Mouse (Mus musculus) hindbrain, embryonic 14.5 days (tissue): ENCODE results near the gene Fat1. TPM values are rescaled to one million over a fixed set of nuclear protein-coding genes. Genes with fewer than 3 reads are reported as not detected.
"Not testable (repeated sequence)": the region's sequence is repeated elsewhere in the genome, so short reads cannot be mapped to it uniquely, and the experiment has no call there.

ENCODE experiments used
- ATAC-seq: fragments of 200-750 bp; cut with Nextera tagmentation; 2 replicates; pipeline ENCODE4 v1.8.0; 2017; ENCODE audit warnings: moderate number of reproducible peaks, mild to moderate bottlenecking, moderate TSS enrichment, moderate library complexity; ENCODE audit not compliant: low FRiP score
- DNase-seq: peaks from one replicate; pipeline ENCODE4 v3.0.0-alpha.2; 2015; ENCODE audit warnings: low spot score
- H3K27ac ChIP-seq: fragments of 300-500 bp; sonication (generic); 2 replicates; pipeline ENCODE4 v1.5.1; 2014; ENCODE audit warnings: mild to moderate bottlenecking, moderate library complexity
- H3K27me3 ChIP-seq: fragments of 300-500 bp; sonication (generic); 2 replicates; pipeline ENCODE4 v1.6.1; 2014; ENCODE audit warnings: mild to moderate bottlenecking, low read length, mixed read lengths; ENCODE audit not compliant: control insufficient read depth, insufficient read depth
- H3K36me3 ChIP-seq: fragments of 300-500 bp; sonication (generic); replicated peaks from 2 replicates; pipeline ENCODE4 v1.6.1; 2014; ENCODE audit not compliant: control insufficient read depth, insufficient read depth
- H3K4me1 ChIP-seq: fragments of 300-500 bp; sonication (generic); replicated peaks from 2 replicates; pipeline ENCODE4 v1.6.1; 2014; ENCODE audit warnings: antibody characterized with exemption, low read length, mixed read lengths; ENCODE audit not compliant: control insufficient read depth, insufficient read depth
- H3K4me2 ChIP-seq: fragments of 300-500 bp; sonication (generic); replicated peaks from 2 replicates; pipeline ENCODE4 v1.6.1; 2014; ENCODE audit warnings: mild to moderate bottlenecking, moderate library complexity
- H3K4me3 ChIP-seq: fragments of 300-500 bp; sonication (generic); replicated peaks from 2 replicates; pipeline ENCODE4 v1.5.1; 2014; ENCODE audit warnings: mild to moderate bottlenecking, low read length
- H3K9ac ChIP-seq: fragments of 300-500 bp; sonication (generic); 2 replicates; pipeline ENCODE4 v1.6.1; 2014
- H3K9me3 ChIP-seq: fragments of 300-500 bp; sonication (generic); 2 replicates; pipeline ENCODE4 v1.6.1; 2016; ENCODE audit warnings: low read length; ENCODE audit not compliant: control insufficient read depth
- WGBS: fragments of 180-500 bp; shearing (Covaris S2); extraction: QIAGEN DNeasy Blood & Tissue Kit; methylation state at CpG from one replicate; pipeline ENCODE4 v1.1.7; 2014; 5-methylcytosine and 5-hydroxymethylcytosine counted together
- polyA plus RNA-seq: library from polyadenylated mRNA; unstranded; fragments of >200 nt; fragmentation: Nextera tagmentation; extraction: Ambion mirVana; gene quantifications from 2 replicates; pipeline ENCODE4 v1.2.1, GENCODE M21; 2014

The Fat1 gene
- polyA plus RNA-seq, 1 experiment from 2014 or later = 28.8 TPM

GRCm38 (mm10) chr8:45062982-45063924 is 128.0 kb downstream of the Fat1 start:
- Histone ChIP-seq H3K4me1 (no peaks in the 10 kb centered on the region), H3K4me2 (no peak overlapping the region), H3K27me3 (no peaks in the 10 kb centered on the region), H3K36me3 (no peaks in the 10 kb centered on the region), H3K9ac (no peak overlapping the region), H3K9me3 (no peaks in the 10 kb centered on the region), H3K4me3 (no peak overlapping the region), H3K27ac (no peak overlapping the region)
- no peak for ATAC-seq
- 66% methylated on average over 25 of the region's 25 CpGs for WGBS
- no peak for DNase-seq

GRCm38 (mm10) chr8:45064197-45064869 is 129.1 kb downstream of the Fat1 start:
- 16% methylated on average over 8 of the region's 8 CpGs for WGBS
- DNase-seq = no peak
- Histone ChIP-seq H3K27ac (no peak overlapping the region), H3K9ac (no peak overlapping the region), H3K4me2 (no peak overlapping the region), H3K36me3 (no peaks in the 10 kb centered on the region), H3K27me3 (no peaks in the 10 kb centered on the region), H3K4me3 (no peak overlapping the region), H3K4me1 (0 out of 2 replicates have a peak, but pooled peaks cover 5% of the 10 kb centered on the region), H3K9me3 (no peaks in the 10 kb centered on the region)
- ATAC-seq = peak; percentile 15; the same call in 1 of the 2 replicates

- H3K27ac ChIP-seq = not testable (repeated sequence)
- 100% methylated on average over 1 of the region's 1 CpGs for WGBS
These were observed 130.1 kb downstream of the Fat1 start for GRCm38 (mm10) chr8:45065391-45065790.

GRCm38 (mm10) chr8:45068759-45069386 is 133.6 kb downstream of the Fat1 start, which contains the start of gene Mtnr1a:
Mtnr1a (plus strand) TSS chr8:45069137.
- H3K27me3 ChIP-seq = no peaks in the 10 kb centered on the region
- H3K4me1 ChIP-seq = 0 out of 2 replicates have a peak, but pooled peaks cover 5% of the 10 kb centered on the region
- peak within 1 kb of the TSS; percentile 75 for H3K4me2 ChIP-seq
- H3K36me3 ChIP-seq = no peaks in the 10 kb centered on the region
- DNase-seq (peak; percentile 93), ATAC-seq (peak; percentile 90)
- H3K9ac ChIP-seq = peak within 1 kb of the TSS; percentile 42; the same call in 1 of the 2 replicates
- H3K9me3 ChIP-seq = no peaks in the 10 kb centered on the region
- H3K27ac ChIP-seq = no peak within 1 kb of the TSS
- WGBS = 5% methylated on average over 29 of the region's 29 CpGs
- peak within 1 kb of the TSS; percentile 28 for H3K4me3 ChIP-seq

More at GRCm38 (mm10) chr8:45065391-45065790, 130.1 kb downstream of the Fat1 start:
- ATAC-seq, H3K4me2 ChIP-seq, H3K9me3 ChIP-seq, H3K4me3 ChIP-seq, DNase-seq, H3K9ac ChIP-seq, H3K4me1 ChIP-seq, H3K36me3 ChIP-seq, H3K27me3 ChIP-seq: not testable (repeated sequence)

- Histone ChIP-seq H3K9me3 (no peaks in the 10 kb centered on the region), H3K4me3 (no peak overlapping the region), H3K4me2 (no peak overlapping the region), H3K4me1 (0 out of 2 replicates have a peak, but pooled peaks cover 5% of the 10 kb centered on the region), H3K27me3 (no peaks in the 10 kb centered on the region), H3K27ac (no peak overlapping the region), H3K36me3 (no peaks in the 10 kb centered on the region), H3K9ac (no peak overlapping the region)
- no peak for DNase-seq
- no peak for ATAC-seq
- 92% methylated on average over 8 of the region's 8 CpGs for WGBS
These were observed 135.7 kb downstream of the Fat1 start for GRCm38 (mm10) chr8:45070949-45071348.

GRCm38 (mm10) chr8:45080850-45081249 is 145.6 kb downstream of the Fat1 start:
- WGBS = 95% methylated on average over 3 of the region's 3 CpGs

GRCm38 (mm10) chr8:45093599-45093998 is 158.4 kb downstream of the Fat1 start:
- no peaks in the 10 kb centered on the region for H3K9me3 ChIP-seq
- H3K36me3 ChIP-seq = no peaks in the 10 kb centered on the region
- ATAC-seq = no peak
- no peak overlapping the region for H3K4me3 ChIP-seq
- no peak for DNase-seq
- 72% methylated on average over 3 of the region's 3 CpGs for WGBS
- no peak overlapping the region for H3K27ac ChIP-seq
- no peak overlapping the region for H3K9ac ChIP-seq
- no peaks in the 10 kb centered on the region for H3K4me1 ChIP-seq
- no peaks in the 10 kb centered on the region for H3K27me3 ChIP-seq
- no peak overlapping the region for H3K4me2 ChIP-seq

More at GRCm38 (mm10) chr8:45080850-45081249, 145.6 kb downstream of the Fat1 start:
- Histone ChIP-seq H3K27me3 (no peaks in the 10 kb centered on the region), H3K4me3 (no peak overlapping the region), H3K4me2 (no peak overlapping the region), H3K36me3 (no peaks in the 10 kb centered on the region), H3K9ac (no peak overlapping the region), H3K4me1 (no peaks in the 10 kb centered on the region), H3K9me3 (no peaks in the 10 kb centered on the region), H3K27ac (no peak overlapping the region)
- ATAC-seq = no peak
- DNase-seq = no peak
